Mouse (Mus musculus) ovary, postnatal 10 days (tissue): Measurements from ENCODE around the gene Nfatc4.

Source experiments
- DNase-seq: peaks from one replicate; pipeline ENCODE4 v3.0.0; 2022; ENCODE audit warnings: low spot score

Nfatc4 gene

DNA sequence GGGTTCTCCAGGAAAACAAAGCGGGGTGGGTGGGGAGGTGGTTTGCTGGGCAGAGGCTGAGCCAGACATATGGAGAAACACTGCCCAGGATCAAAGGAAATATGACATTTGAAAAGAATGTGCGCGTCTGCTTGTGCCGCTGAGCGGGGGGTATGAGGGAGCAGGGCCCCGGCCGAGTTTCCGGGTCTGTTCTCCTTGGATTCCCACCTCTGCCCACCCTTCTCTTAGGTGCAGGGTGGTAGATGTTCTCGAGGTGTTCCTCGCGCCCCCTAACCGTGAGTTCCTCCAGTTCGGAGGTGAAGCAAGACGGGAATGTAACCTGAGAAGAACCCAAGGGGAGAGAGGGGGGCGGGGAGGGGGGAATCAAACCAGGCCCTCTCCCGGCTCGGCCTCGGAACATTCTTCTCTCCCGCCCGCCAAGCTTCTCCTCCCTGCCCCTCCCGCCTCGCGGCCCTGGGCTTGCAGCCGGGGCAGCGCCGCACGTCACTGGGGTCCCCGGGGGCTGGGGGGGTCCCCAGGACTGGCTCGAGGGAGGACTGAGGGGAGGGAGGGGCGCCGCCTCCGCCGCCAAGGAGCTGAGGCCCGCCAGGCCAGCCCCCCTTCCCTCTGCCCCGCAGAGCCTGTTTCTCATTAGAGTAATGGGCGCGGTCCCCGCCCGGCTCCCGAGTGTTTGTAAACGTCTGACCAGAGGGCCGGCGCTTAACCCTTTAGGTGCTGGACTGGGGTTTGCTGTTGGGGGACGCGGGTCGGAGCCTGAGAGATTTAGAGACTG, at the start of gene Nfatc4:
Gene Nfatc4, plus strand, starts transcription at position 154 of the 772 bp plus-strand sequence.
- DNase-seq = peak; percentile 84

DNA sequence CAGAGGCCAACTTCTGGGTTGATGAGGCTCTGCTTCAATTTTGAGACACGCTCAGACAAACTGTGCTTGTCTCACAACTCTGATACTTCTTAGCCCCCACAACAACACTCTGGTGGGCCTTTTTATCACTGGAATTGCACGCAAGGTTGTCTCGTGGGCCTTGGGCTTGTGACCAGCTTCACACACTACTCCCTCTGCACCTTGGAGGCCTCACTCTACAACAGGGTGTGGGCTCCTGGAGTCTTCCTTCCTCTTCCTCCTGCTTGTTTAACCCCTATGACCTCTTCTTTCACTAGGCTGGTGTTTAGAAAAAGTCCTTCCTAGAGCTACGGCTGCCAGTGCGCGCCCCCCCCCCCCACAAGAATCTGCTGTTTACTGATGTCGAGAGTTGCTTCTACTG, 46.2 kb upstream of the Nfatc4 start:
- no peak for DNase-seq

DNA sequence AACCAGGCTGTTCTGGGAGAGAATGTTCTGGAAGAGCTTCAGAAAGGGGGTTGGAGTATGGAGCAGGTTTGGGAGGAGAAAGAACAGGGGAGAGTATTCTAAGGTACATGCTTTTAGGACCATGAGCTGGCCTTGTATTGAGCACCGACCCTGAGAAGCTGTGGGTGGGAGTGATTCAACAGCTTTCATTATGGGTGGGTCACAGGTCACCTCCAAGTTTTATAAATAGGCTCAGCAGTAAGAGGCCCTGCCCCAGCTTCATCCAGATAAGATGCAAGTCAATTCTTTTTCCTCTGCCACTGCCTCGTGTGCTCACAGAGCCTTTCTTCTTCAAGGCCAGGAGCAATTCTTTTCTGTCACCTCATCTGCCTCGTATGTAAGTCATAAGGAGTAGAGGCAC, 45.8 kb upstream of the Nfatc4 start:
- DNase-seq = no peak

DNA sequence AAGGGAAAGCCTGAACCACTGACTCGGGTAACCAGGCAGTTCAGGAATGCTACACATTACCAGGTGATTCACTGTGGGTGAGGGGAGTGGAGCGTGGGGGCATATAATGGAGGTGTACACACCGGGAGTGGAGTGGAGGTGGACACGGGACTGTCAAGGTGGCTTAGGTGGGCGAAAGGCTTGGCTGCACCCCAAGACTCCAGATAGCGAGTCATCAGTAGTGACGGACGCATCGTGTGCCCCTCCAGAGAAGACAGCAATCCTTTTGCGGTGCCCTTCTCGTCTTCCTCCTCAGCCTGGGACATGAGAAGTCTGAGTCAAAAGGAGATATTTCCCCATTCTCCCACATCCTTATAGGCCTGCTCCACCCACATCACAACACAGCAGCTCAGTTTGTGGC, 45.1 kb upstream of the Nfatc4 start:
- DNase-seq = no peak

DNA sequence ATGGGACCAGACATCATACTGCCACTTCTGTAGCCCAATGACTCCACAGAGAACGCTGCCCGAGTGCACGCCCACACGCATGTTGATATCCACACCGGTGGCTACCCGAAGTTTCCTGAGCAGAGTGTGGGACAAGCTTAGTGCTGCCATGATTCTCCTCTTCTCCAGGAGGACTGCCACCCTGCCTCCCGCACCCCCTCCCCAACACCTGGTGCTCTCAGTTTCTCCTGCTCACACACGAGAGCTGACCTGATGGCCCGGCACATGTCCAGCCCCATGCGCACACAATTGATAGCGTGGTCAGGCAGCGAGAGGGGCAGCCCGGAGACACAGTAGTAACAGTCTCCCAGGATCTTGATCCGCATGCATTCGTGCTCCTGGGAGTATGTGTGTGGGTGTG, 44.3 kb upstream of the Nfatc4 start:
- no peak for DNase-seq

DNA sequence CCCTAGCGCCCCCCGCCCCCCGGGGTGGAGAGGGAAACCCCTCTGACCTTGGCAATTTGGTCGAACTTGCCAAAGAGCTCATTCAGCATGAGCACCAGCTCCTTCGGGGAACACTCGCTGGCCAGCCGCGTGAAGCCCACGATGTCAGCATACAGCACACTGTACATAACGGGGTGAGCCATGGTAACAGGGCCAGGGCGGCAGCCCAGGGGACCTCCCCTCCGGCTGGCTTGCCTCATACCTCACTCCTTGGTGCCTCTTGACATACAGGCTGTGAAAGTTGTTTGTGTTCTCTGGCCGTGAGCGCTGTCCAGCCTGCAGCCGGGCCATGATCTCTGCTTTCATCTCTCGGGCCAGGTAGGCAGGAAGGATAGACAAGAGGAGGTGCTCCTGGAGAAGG, 43.3 kb upstream of the Nfatc4 start:
- DNase-seq = no peak

DNA sequence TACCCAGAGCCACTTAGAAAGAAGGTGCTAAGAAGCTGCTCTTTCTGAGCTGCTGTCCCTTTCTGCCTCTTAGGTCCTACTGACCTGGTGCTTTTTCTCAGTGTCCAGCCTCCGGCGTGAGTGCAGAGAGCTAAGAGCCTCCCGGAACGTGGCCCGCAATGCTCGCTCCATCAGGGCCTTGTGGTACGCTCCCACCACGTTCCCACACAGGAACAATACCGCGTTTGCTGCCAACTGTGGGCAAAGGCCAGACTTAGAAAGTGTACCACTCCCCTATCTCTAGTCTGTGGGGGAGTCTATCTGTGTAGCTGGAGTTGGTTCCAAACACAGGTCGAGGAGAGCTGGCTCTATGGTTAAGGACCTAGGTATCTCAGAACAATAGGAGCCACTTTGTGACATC, 42.2 kb upstream of the Nfatc4 start:
- no peak for DNase-seq

DNA sequence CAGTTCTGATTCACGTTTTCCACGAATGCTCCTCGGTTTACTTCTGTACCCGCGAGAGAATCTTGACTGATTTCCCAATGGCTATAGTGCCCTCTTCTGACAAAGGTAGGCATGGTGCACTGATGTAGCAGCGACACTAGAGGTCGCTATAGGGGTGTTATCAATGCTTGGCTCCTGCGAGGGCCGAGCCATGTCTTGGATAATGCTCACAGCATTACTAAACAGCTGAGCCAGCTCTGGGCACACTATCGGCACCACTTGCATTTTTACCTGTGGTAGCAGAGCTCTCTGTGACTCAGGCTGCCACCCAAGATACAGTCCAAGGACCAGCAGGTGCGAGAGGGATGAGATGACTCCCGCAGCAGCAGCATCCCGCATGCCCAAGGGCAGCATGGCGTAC, 41.6 kb upstream of the Nfatc4 start:
- DNase-seq = no peak

DNA sequence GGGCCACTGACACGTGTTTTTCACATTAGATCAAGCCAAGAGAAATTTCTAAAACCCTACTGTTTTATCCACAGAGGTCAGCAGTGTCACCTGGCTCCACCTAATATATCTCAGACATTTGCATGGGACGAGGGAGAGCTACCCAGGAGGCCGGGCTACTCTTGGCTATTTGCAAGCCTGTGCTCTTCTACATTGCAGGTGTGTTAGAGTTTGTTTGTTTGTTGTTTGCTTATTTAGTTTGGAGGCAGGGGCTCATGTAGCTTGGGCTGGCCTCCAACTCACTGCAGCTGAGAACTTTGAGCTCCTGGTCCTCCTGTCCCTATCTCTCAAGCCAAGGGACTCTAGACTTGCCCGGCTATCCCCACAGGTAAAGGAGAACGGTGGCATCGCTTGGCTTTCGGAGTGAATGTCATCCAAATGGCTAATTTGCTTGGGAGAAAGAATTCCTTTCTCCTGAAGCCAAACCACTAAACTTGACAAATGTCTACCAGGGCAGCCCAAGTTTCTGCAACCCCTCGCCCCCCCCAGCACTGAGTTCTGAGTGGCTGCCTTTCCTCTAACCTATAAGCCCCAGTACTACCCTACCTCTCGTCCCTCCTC, 40.5 kb upstream of the Nfatc4 start:
- peak; percentile 0 for DNase-seq

DNA sequence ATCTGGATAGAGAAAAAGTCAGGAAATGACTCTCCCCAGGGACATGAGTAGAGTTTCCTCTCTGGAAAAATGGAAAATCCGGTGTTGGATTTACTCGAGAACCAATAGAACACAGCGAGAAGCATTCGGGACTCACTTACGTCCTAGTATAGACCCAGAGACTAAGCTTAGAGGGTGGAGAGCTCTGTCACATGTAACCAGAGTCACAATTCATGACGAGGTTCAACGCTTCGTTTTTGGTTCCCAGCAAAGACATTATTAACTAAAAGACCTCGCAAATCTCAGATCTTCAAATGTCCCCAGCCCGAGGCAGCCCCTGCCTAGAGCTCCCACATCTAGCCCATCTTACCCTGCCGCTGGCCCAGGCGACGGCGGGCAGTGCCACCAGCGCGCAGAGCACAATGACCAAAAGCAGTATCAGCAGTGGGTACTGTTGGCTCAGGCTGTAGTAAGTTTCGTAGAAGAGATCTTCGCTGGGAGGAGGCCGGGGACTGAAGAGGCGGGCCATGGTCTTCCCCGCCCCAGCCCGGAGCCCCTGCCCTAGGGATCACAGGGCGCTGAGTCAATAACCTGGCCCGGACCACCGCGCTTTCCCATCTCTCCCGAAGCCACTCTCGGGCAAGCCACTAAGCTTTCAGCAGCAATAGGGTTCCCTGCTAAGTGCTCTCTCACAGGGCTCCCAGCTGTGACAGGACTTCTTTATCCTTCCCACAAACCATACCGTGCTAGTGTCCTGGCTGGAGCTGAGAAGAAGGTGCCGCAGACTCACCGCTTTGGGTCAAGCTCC, 39.6 kb upstream of the Nfatc4 start:
- DNase-seq = peak; percentile 4

DNA sequence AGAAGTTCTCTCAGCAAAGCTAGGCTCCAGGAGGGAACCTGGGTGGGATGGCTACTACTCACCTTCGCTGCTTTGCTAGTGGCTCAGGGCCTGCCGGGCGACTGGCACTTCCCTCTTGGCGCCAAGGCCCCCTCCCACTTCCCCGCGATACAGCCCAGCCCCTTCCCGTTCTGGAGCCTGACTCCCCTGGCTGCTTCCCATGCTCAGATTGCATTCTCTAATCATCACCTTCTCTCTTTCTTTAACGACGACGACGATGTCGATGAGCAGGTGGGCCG, 39.0 kb upstream of the Nfatc4 start, which contains the start of gene Adcy4:
Gene Adcy4, minus strand, starts transcription at position 138 of the 278 bp plus-strand sequence.
- DNase-seq = peak; percentile 1

DNA sequence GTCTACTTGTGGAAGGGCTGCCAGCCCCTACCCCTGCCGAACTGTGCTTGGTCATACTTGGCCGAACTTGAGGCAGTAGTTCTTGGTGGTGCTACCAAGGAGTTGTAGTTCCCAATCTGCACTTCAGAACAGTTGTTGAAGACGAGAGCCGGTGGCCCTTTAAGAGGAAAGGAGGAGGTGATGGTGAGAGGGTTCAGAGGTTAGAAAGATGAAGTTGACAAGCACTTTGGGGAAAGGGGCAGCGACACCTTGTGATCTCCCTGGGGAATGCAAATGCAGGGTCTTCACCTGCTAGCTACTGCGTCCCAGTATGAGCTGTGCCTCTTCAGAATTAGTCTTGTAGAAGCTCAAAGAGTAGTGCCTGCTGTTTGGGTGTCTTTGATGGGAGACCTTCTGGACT, 37.7 kb upstream of the Nfatc4 start:
- DNase-seq = no peak

DNA sequence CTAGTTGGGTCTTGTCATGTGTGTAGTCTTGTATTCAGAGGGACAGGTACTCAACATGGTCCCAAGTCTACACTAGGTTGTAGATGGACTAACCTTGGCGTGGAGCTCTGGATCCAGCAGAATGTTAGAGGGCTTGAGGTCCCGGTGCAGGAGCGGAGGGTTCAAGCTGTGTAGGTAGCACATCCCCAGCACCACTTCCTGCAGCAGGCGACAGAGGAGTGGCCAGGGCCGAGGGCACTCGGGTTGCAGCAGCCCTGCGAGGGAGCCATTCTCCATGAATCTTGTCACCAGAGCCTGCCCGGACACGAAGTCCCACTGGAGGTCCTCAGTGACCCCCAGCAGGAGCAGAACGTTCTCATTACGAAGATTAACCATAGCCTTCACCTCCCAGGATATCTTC, 35.2 kb upstream of the Nfatc4 start:
- DNase-seq = peak; percentile 0

DNA sequence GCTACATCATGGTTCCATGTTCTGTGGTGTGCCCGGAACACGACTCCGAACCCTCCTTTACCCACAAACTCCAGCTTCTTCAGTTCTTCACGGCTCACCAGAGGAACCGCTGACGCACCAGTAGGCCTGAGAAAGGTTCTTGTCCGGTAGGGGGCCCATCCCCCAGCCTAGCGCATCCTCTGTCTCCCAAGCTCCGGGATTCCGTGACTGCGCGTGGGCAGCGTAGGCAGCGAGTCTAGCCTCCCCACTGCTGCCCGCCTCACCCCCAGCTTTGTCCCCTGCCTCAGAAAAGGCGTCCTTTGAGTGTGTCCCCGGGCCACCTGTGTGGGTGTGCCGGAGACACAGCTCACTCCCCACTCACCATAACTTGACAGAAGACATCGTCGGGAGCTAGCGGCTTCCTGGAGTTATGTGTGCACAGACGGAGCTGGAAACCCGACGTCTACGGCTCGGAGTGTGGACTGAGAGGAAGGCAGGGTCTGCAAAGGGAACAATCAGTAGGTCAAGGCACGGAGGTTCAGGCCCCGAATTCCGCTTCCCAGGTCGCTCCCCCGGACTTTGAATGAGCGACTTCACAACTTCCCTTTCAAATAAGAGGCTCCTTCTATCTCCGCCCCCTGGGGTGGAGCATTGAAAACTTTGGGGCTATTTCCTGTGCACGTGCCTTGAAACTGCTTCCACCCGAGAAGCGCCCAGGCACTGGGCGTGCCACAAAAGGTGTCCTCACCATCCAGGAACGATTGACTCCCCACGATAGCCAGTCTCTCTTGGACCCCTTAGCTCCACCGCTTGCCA, 34.5 kb upstream of the Nfatc4 start, which contains the start of gene Ripk3:
Gene Ripk3, minus strand, starts transcription at position 610 of the 795 bp plus-strand sequence.
- peak; percentile 1 for DNase-seq

DNA sequence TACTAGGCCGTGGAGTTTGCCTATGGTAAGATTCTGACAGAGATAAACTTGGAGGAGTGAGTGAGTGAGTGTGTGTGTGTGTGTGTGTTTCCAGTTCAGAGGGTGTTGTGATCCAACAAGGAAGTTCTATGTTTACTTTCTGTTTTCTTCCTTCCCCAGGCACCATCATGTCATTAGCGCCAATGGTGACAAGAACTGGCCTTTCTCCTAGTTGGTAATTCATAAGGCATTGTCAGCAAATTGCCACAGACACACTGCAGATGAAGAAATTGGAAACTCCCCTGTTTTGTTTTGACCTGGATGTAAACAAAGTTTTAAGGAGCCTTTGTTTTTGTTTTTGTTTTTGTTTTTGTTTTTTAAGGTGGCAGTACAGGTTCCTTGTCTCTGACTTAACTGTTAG, 29.5 kb upstream of the Nfatc4 start:
- no peak for DNase-seq

DNA sequence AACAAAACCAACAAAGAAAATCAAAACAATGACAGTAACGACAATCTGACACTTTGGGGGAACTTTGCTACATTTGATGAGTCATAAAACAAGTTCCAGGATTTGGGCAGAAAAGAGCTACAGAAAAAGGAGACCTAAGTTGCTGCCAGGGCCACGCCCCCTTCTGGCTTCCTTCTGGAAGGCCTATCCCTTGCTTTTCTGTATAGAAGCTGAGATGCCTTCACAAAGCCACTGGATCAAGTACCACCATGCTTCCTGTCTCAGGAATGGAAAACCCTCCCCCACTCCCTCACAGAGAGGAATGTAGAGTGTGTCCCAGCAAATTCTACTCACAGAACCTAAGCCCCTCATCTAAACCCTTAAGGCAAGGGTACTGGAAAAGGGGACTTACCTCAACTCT, 29.0 kb upstream of the Nfatc4 start:
- no peak for DNase-seq

DNA sequence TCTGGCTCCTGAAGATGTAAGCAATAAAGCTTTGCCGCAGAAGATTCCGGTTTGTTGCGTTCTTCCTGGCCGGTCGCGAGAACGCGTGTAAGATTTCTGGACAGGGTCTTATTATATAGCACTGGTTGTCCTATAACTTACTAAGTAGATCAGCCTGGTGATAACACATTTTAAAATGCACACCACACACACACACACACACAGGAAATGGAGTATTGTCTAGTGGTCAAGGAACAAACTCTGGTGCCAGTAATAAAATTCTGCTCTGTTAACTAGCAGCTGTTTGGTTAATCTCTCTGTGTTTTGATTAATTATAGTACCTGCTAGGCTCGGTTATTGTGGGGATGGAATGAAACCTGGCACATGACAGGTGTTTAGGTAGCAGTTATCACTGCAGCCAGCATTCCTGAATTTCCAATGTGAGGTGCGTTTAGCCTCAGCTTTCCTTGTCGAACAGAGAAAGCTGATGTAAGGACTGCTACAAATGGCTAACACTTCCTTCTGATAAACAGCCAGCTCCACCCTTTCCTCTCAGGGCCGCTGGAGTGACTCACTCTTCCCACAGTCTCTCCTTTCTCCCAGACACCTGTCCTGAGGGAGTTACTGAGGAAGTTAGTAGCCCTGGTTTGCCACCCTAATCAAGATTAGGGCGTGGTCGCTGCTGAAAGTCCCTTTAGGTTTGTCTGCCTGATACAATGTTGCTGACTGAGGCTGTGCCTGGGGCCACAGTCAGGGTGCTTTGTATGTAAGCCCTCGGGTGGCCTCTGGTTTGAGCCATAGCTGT, 27.4 kb upstream of the Nfatc4 start:
- no peak for DNase-seq

DNA sequence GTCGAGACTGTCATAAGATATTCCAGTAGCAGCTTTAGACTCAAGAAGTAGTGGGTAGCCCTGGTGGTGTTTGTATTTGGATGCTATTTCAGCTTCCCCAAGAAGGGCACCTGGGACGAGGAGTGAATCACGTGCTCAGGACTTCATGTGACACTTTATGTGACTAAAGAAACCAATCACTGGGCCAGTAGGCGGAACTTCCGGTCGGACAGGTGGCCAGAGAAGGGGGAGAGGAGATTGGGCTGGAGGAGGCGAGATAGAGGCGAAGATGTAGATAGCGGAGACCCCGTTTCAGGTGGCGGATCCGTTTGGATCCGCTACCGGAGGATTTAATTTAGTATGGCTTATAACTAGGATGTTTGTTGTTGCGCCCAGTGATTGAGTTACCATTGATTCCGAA, 8.1 kb upstream of the Nfatc4 start:
- no peak for DNase-seq

DNA sequence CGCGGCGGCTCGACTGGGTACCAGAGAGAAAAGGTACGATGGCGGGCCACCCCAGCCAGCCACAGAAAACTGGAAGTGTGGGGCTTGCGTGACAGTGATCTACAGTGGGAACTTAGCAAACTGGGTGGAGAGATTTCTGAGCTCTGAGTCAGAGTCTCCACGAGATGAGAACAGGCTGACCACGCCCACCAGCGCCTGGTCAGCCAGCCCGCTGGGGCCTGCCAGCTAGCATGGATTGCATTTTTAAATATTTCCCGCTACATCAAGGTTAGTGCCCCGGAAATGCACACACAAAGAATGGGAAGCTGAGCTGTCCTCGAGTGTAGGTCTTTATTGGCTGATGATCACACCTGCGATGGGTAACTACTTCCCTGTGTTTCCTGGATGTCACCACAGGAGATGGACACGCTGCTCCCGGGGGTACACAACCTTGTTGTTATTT, 7.6 kb upstream of the Nfatc4 start:
- DNase-seq = no peak

DNA sequence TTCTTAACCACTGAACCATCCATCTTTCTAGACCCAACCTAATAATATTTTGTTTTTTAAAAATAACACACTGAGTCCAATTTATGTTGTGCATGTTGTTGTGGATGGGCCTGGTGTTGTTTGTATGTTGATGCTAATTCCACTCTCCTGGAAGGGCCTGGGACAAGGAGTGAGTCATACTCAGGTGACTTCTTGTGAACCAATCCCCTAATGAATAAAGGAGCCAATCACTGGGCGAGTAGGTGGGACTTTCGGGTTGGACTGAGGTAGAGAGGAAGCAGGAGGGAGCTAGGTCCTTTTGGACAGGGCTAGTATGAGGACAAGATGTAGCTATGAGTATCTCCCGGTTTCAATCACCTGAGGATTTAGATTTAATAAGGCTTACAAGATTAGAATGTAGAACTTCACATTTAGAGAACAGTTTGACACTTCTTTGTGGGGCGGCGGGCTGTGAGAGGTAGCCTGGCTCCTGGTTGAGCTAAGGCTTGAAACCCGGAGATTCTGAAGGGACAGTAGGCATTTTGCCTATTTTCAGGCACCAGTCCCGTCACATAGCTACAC, 3.0 kb upstream of the Nfatc4 start:
- no peak for DNase-seq

DNA sequence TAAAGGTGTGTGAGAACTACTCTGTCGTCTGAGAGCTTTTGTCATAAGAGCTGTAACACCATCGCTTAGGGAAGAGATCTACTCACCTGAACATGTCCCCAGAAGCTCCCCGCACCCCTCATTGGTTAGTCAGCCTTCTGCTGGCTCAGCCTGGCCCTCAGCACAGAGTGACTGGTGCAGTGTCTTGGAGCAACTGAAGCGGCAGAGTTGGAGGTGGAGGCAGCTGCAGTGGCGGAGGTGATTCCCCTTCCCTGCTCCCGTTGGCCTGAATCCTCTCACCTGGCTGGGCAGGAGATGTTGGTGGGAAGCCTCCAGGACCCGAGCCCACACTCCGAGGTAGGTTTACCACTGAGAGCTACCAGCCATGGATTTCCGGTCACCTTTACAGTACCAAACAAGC, 2.4 kb upstream of the Nfatc4 start:
- DNase-seq = no peak
